Mouse (Mus musculus) left cerebral cortex, adult 18-20 months (tissue): ENCODE measurements at regions not wholly inside any gene's neighbourhood (a gene's known extent, or its start where the extent isn't known, plus 50 kb on each side); places are given as distances from the start of the nearest gene placed in this dataset.
A peak's percentile ranks its signal among the peaks of the same experiment; 100 is the strongest.

Source experiments
- DNase-seq, 2 experiments: peaks; one replicate each; pipeline ENCODE4 v3.0.0; 2021 to 2022; ENCODE audit warnings: low spot score in 2 of 2, mixed read lengths in 1 of 2

DNA sequence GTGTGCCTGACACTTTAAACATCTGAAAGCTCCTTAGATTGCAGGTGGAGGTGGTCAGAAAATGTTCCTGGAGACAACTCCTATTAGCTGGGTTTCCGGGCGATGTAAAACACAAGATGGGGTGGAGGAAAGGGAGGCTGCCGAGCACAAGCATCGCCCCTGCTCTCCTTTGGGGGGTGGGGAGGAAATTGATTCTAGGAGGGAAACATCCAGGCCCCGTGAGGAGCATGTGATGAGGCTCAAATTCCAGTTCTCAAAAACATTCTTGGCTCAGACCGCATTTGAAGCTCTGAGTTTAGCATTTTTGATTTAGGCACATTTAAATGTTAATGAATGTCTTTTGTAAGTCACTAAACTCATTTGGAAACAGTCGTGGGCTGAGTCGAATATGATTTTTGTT, 105.5 kb downstream of the Rpl14 start:
- no peak for DNase-seq

DNA sequence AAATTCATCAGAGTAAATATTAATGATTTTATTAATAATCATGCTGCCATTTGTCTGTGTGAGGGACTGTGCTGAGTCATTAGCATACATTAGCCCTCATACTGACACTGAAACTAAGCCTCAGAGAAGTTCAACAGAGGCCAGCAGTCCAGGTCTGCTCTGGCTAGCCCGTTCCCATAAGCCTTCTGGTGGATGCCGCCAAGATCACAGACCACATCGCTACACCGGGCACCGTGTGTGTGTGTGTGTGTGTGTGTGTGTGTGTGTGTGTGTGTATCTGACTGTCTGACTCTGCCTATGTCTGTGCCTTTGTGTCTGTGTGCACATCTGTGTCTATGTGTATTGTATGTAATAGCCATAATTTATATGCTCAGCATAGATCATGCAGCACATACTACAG, 106.0 kb downstream of the Rpl14 start:
- DNase-seq, result no peak

DNA sequence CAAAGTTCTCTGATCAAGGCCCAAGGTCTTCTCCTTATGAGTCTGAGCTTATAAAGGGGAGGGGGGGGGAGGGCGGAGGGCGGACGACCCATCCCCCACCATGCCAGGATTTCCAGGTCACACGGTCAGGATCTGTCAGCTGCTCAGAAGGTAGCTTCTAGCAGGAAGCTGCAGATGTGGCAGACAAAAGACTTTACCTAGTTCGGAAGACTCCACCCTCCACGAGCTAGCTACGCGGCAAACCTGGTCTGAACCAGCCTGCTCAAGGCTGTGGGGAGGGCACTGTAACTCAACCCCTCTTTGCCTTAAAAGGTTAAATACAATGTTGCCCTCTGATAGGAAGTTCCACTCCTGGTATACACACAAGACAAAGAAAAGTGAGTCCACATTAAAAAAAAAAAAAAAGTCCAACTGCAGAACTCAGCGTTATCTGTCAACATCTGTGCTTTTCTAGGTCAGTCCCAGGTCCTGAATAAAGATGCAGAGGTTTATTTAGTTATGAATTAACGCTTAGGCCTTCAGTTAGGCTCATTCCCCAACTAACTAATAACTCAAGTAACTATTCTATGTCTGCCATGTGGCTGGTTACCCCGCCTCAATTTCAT, 108.7 kb downstream of the Rpl14 start:
- no peak for DNase-seq

DNA sequence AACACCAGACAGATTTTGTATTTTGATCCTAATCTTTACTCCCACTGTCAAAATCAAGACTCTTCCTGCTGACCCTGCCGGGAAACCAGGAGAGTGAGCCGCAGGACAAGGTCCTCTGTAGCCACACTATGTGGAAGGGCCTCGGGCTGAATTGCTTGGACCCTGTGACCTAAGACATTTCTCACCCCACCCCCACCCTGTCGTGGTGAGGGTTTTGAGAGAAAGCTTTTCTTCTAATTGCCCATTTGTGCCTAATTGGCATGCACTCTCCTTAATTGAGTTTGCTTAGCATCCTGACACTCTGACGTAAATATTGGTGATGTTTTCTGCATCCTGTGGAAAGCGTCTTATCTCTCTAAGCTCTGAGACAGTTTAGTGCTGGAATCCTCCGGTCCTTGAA, 110.2 kb downstream of the Rpl14 start:
- no peak for DNase-seq

DNA sequence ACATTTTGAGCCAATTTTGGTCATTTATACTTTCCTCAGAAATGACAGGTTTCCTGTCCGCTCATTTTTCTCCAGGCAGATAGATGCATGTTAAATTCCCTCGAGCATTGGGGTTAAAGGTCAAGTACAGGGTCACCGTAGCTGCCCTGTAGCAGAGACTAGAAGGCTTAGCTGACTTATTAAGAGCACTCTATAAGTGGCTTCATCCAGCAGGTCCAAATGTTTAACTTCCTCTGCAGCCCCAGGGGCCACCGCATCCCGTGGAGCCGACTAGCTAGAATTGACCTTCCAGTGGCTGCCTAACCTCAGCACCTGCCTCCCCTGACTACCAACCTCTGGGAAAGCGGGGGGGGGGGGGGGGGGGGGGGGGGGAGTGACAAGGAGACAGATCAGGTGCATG, 114.7 kb downstream of the Rpl14 start:
- no peak for DNase-seq

DNA sequence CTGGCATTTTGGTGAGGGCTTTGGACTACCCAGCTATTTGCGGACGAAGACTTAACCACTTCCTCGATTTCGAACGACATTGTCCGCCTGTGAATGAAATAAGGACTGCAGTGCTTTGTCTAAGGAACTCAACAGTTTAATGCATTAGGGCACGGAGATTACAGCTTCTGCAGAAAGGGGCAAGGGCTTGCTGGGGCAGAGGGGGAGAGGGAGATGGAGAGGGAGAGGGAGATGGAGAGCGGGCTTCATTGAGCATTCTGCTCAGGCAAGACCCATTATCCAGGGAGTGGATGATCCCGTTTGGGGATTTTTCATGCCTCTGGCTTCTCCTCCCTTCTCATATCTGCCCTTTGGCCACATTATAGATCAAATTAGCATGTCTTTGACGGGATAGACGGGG, 117.8 kb downstream of the Rpl14 start:
- no peak for DNase-seq

DNA sequence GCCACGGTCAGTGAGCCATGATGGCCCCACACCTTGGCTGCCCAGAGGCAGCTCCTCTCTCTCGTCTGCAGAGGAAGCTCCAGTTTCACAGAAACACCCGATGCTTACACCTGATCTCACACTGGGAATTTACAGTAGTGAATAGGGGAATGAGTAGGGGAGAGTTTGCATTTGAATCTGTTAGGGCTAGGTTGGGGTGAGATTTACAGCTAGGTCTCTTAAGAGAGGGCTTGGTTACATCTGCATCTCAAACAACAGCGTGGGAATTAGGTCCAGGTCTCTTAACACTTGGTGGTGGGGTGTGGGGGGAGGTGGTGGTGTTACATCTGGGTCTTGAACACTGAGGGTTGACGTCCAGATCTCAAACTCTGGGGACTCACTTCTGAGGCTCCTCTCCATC, 119.3 kb downstream of the Rpl14 start:
- no peak for DNase-seq

DNA sequence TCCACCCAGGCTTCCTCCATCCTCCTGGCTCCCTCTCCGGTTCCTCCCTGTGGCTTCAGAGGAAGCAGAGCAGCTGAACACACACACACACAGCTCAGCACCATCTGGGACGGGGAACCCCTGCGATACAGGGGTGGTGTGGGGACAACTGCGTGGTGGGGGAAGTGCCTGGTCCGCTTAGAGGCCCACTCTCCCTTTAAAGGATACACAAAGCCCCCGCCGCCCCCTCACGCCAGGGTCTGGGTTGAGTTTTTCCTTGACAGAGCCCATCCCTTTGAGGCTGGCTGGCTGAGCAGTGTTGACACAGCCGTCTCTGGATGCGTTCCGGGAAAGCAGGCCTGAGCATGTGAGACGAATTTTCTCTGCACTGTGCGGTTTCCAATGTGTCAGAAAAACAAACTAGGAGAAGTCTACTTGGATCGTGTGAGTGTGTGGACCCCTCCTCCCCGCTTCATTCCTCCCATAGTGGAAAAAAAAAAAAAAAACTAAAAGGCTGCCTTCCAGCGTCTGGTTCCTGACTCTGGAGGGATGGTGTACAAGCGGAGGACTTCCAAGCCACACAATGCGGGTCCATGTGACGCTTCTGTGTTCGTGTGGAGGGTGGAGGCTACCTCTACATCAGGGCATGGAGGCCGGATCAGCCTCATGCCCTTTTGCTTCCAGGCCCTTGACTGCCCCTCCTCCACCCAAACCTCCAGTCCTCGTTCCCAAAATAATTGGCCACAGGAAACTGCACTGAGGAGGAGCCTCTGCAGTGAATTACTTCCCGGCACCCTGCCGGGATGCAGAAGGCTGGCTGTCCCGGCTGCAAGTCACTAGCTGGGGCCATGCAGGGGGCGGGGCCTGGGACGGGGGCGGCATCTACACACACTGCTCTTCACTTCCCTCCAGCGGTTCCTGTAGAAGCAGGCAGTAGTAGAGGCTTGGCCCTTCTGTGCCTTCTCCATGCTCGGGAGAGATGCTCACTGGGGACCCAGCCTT, 120.0 kb downstream of the Rpl14 start:
- peak; percentile 51 to 73 for DNase-seq

DNA sequence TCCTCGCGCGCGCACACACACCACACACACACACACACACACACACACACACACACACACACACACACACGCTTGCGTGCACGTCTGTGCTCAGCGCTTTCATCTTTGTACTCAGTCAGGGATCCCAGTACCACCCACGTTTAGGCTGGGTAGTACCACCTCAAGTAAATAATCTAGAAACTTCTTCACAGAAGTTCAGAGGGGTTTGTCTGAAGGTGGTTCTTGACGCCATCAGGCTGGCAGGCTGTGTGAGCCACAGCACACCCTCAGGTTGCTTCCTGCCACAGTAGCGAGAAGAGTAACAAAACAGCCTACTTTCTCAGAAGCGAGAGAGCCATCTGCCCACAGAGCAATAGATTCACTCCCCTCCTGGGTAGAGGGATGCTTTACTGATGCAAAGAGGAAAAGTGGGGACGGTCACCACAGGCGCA, 120.7 kb downstream of the Rpl14 start:
- peak in 1 of 2 experiments; percentile 13 for DNase-seq

DNA sequence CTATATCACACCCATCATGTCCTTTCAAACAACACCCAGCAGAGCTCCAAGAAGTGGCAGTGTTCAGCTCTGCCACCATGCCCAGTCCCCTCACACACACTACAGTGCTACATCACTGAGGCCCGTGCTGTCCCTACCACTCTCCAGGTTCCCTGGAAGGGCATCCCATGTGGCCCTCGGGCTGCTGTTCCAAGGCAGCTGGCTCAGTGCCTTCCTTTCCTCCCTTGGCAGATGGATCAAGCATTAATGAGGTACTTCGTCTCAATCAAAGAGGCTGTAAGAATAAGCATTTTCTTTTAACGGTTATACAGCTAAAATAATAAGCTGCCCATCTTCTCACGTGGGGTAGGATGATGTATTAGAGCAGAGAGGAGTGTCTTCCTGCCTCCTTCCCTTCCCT, 123.2 kb downstream of the Rpl14 start:
- no peak for DNase-seq

DNA sequence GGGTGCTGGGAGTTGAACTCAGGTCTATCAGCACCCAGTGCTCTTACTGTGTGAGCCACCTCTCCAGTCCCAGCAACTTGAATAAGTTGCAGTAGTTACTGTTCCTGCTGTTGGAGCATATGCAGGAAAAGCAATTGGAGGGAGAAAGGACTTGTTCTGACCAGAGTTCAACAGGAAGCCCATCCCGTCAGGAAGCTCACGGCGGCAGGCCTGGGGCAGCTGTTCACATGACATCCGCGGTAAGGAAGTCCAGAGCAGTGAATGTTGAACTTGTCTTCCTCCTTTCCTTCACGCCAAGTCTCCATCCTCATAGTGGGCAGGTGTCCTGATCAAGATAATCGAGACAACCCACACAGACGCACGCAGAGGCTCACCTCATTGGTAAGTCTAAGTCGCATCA, 124.7 kb downstream of the Rpl14 start:
- DNase-seq, result no peak

DNA sequence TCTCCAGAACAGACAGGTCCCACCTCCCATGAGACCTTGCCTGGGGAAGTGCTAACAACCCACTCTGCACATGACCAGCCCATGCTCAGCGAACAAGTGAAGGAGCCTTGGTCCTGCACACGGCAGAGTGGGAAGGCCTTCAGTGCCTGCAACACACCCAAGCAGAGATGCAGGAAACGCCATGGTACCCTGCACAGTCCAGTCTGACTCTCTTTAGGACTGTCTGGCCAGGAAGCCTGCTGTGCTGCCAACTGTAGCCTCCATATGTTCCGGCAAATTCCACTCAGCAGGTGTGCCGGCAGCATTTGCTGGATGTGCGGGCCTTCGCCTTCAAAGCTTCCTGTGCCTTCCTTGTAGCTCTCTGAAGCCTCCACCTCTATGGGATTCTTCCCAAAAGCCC, 126.5 kb downstream of the Rpl14 start:
- no peak for DNase-seq

DNA sequence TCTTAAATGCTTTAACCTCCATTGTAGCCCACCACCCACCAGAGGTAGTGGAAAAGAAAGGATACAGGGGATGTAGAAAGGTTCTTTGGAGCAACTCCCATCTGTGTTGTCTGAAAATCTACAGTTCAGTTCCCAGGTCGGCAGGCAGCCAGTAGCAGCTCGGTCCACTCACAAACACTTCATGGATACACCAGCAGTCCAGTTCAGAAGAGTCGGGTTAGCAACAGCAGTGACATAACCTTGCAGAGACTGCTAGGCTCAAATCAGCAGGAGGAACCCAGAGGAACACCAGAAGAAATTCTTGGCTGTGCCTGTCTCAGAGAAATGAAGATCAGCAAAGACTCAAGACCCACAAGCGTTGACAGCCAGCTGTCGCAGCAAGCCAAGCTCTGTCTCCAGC, 128.5 kb downstream of the Rpl14 start:
- DNase-seq, result no peak

DNA sequence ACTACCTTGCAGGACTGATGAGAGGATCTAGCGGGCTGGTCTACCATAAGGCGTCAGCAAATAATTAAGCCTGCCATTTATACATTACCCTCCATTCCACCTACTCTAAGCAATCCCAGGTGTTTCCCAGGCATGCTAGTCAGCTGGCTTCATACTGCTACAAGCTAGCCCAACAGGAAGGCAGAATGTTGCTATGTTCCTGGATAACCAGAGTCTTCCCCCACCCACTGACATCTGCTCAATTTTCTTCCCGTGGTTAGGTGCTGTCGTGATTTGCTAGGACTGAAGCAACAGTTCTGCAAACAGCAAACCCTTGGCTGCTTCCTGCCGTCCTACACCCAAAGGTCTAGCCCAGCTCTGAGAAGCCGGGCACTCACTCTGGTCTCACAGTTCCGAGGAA, 131.6 kb downstream of the Rpl14 start:
- peak; percentile 35 to 48 for DNase-seq

DNA sequence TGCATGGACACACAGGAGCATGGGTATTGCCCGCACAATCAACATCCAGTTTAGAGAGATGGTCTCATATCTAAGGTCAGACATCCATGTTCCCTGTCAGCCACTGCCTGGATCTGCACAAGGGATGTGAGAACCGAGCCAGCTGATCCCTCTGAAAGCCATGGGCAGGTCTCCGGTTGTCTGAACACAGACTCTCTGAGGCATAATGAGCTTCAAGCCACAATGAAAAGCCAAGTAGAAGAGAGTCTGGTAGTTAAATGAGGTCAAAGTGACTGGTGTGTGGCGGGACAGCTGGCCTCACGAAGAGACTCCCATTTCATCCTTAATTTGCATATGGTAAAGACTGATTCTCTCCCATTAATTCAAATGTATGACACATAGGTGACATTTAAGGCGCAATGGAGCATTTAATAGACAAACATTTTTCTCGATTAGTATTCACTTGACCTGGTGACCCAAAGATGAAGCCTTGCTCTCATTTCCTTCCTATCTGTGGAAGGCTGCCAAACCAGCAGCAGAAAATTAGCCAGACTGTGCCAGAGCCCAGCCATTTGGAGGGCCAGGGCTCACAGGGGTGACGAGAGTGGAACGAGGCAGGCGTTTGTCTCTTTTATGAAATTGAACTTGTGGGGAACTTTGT, 132.2 kb downstream of the Rpl14 start:
- DNase-seq, result no peak

DNA sequence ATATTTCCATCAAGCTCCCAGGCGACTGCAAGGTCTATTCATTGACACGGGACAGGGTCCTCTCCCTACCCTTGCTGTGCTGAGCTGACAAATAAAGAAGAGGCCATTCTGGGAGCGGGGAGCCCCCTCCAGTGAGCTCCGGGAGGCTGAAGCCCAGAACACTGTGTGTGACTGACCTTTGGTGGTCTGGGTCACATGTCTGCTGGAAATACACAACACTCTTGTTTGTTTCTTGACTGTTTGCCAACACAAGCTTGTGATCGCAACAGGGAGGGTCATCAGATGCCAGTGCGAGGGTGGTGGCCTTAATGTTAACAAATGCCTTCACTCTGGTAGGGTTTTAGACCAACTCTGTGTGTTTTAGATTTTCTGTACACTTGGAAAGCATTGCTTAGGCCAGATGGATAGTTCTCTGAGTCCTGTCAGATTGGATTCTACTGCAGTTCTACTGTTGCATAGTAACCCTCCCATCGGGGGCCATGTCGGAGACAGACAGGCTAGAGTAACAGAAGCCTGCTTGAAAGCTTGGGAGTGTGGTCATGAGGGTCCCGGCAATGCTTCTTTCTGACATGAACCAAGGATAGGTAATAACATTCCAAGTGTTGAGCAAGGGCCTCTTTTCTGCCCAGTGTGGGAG, 135.4 kb downstream of the Rpl14 start:
- DNase-seq, result no peak

DNA sequence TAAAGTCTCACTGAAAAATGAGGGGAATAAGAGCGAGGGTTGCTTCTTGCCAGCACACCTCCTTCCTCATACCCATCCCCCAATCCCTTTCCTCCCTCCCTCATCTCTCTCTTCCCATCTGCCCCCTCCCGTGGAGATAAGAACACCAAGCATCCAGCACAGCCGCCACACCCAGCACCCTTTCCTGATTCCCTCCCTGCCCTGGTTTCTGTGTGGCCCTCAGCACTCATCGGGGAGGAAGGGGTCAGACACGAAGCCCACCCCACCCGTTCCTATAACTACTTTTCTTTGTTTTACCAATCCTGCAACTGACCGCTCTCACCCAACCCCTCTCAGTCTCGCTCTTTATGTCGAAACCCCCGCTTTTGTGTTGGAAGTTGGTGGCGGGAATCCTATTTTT, 137.3 kb downstream of the Rpl14 start:
- DNase-seq, result no peak

DNA sequence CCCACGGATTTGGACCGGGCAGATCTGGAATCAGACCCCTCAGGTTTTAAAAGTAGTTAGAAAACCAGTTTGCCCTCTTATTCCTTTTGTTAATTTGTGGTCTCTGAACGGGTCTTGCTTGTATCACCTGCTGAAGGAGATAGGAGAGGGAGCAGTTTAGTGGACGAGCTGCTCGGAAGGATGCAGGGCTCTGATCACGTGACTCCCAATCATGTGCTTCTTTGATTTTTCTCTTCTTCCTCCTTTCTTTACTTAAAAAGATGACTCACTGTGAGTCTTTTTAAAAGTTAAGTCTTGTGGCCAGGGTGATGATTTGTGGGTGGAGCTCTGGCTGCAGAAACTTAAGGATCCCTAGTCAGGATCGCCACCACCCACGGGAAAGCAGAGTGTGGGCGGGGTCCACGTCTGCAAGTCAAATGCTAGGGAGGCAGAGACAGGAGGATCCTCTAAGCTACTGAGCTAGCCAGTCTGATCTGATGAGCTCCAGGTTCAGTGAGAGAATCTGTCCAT, 138.0 kb downstream of the Rpl14 start:
- no peak for DNase-seq

DNA sequence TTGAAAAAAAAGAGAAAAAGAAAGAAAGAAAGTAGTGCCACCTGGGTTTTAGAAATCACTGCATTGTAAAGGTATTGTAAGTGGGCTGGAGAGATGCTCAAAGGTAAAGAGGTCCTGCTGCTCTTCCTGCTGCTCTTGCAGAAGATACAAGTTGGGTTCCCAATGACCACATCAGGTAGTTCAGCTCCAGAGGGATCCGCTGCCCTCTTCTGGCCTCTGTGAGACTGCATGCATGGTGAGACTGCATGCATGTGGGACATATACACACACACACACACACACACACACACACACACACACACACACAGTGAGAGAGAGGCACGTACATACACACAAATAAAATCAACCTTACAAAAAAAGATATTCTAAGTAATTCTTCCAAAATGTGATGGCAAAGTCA, 141.7 kb downstream of the Rpl14 start:
- no peak for DNase-seq

DNA sequence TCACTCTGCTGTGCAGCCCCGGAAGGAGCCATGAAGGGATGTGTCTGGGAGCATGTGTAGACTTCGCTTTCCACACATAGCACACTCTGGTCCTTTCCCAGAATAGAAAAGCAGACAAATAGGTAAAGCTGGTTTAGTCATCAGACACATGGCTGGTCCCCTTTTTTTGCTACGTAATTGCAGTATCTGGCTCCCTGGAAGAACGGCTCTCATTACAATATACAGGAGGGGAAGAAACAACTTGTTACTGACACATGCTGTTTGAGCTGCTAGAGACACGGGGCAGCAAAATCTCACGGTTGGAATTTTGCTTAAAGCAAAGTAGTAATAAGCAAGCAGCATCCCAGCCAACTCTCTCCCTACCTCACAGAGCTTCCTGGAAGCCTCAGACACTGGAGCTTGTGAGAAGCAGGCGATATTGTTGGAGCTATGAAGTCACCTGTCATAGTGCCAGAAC, 144.4 kb downstream of the Rpl14 start:
- DNase-seq, result no peak

DNA sequence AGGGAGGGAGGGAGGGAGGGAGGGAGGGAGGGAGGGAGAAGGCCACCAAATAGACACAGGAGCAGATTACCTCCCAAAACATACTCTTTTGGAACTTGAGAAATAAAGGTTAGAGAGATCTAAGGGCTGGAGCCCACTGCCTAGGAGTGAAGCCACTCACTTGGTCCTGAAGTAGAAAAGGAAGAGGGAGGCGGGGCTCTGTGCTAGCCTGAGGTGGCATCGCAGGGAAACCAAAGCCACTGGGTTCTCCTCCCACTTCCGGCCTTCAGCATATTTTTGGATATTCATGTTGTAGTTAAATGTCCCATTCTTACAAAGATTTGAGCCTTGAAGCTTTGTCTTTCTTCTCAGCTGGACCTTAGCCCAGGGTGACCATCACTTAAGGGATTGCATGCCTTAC, 147.6 kb downstream of the Rpl14 start:
- no peak for DNase-seq
